Mouse (Mus musculus) limb, embryonic 11.5 days (tissue): Measurements from ENCODE around the gene Id2. TPM values are rescaled to one million over a fixed set of nuclear protein-coding genes. Genes with fewer than 3 reads are reported as not detected.

Experiments
- ATAC-seq: fragments of 200-750 bp; cut with Nextera tagmentation; 2 replicates; pipeline ENCODE4 v1.8.0; 2017; ENCODE audit warnings: low read depth; ENCODE audit not compliant: insufficient number of reproducible peaks, low FRiP score, low TSS enrichment
- DNase-seq: peaks from one replicate; pipeline ENCODE4 v3.0.0-alpha.2; 2015; ENCODE audit warnings: low spot score
- H3K27ac ChIP-seq: fragments of 300-500 bp; sonication (generic); replicated peaks from 2 replicates; pipeline ENCODE4 v1.5.1; 2014; ENCODE audit warnings: low read depth, mild to moderate bottlenecking, low read length
- H3K27me3 ChIP-seq: fragments of 300-500 bp; sonication (generic); 2 replicates; pipeline ENCODE4 v1.6.1; 2014; ENCODE audit warnings: mild to moderate bottlenecking, low read length, mixed read lengths; ENCODE audit not compliant: control insufficient read depth, insufficient read depth
- H3K36me3 ChIP-seq: fragments of 300-500 bp; sonication (generic); 2 replicates; pipeline ENCODE4 v1.6.1; 2014; ENCODE audit warnings: mild to moderate bottlenecking, low read length, moderate library complexity, mixed read lengths; ENCODE audit not compliant: control insufficient read depth, insufficient read depth
- H3K4me1 ChIP-seq: fragments of 300-500 bp; sonication (generic); 2 replicates; pipeline ENCODE4 v1.6.1; 2014; ENCODE audit warnings: low read length, mixed read lengths; ENCODE audit not compliant: control insufficient read depth, insufficient read depth
- H3K4me2 ChIP-seq: fragments of 300-500 bp; sonication (generic); 2 replicates; pipeline ENCODE4 v1.6.1; 2014; ENCODE audit warnings: low read depth, mild to moderate bottlenecking, moderate library complexity; ENCODE audit not compliant: severe bottlenecking
- H3K4me3 ChIP-seq: fragments of 300-500 bp; sonication (generic); 2 replicates; pipeline ENCODE4 v1.5.1; 2014; ENCODE audit warnings: low read depth, low read length
- H3K9ac ChIP-seq: fragments of 300-500 bp; sonication (generic); 2 replicates; pipeline ENCODE4 v1.6.1; 2014; ENCODE audit warnings: mild to moderate bottlenecking, low read length
- H3K9me3 ChIP-seq: fragments of 300-500 bp; sonication (generic); 2 replicates; pipeline ENCODE4 v1.6.1; 2016; ENCODE audit warnings: low read length; ENCODE audit not compliant: control insufficient read depth
- WGBS: fragments of 180-500 bp; shearing (Covaris S2); extraction: QIAGEN DNeasy Blood & Tissue Kit; methylation state at CpG from one replicate; pipeline ENCODE4 v1.1.7; 2014; 5-methylcytosine and 5-hydroxymethylcytosine counted together
- polyA plus RNA-seq: library from polyadenylated mRNA; unstranded; fragments of >200 nt; fragmentation: Nextera tagmentation; extraction: Ambion mirVana; gene quantifications from 2 replicates; pipeline ENCODE4 v1.2.1, GENCODE M21; 2014

The Id2 gene
- 384 and 406 TPM in 2 replicates for polyA plus RNA-seq

DNA sequence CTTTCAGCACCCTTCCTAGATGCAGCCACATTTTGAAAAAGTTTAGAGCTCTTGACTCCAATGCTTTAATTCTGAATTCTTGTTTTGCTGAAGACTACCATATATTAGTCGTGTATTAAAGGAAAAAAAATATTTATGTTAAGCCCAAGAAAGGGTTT lies at the start of gene Id2:
TSS of gene Id2 (minus strand) at position 89 of the 158 bp plus-strand sequence.
- DNase-seq = no peak
- Histone ChIP-seq H3K36me3 (no peaks in the 10 kb centered on the region), H3K4me3 (peak within 1 kb of the TSS; percentile 73), H3K27ac (peak within 1 kb of the TSS; percentile 98), H3K4me2 (peak within 1 kb of the TSS; percentile 75), H3K9ac (peak within 1 kb of the TSS; percentile 65), H3K27me3 (no peaks in the 10 kb centered on the region), H3K4me1 (peaks cover 30% of the 10 kb centered on the region), H3K9me3 (no peaks in the 10 kb centered on the region)
- WGBS = 3% methylated on average over 1 of the region's 1 CpGs
- ATAC-seq = no peak

DNA sequence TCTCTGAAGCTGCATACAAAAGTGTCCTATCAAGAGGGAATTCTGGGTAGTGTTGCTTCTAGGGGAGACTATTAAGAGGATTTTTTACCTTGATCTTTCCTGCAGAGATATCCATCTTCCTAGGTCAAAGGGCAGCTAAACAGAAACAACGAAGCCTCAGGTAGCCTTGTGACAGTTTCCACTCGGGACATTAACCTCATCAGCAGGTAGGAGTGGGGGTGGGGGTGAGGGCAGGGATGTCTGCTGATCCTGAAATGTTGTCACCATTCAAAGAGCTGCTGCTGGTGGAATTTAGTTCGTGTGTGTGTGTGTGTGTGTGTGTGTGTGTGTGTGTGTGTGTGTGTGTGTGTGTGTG lies 48.4 kb upstream of the Id2 start:
- Histone ChIP-seq H3K9ac (no peak overlapping the region), H3K27ac (no peak overlapping the region), H3K27me3 (no peaks in the 10 kb centered on the region), H3K4me1 (peaks cover 3% of the 10 kb centered on the region; the same call in 1 of the 2 replicates), H3K9me3 (no peaks in the 10 kb centered on the region), H3K4me2 (no peak overlapping the region), H3K36me3 (no peaks in the 10 kb centered on the region), H3K4me3 (no peak overlapping the region)
- 32% methylated on average over 3 of the region's 3 CpGs for WGBS
- DNase-seq (no peak), ATAC-seq (no peak)

GRCm38 (mm10) chr12:25144591-25145343 lies 47.8 kb upstream of the Id2 start:
- Histone ChIP-seq H3K27ac (no peak overlapping the region), H3K4me3 (no peak overlapping the region), H3K9me3 (no peaks in the 10 kb centered on the region), H3K36me3 (no peaks in the 10 kb centered on the region), H3K4me2 (no peak overlapping the region), H3K4me1 (peaks cover 3% of the 10 kb centered on the region; the same call in 1 of the 2 replicates), H3K27me3 (no peaks in the 10 kb centered on the region), H3K9ac (no peak overlapping the region)
- WGBS = 53% methylated on average over 5 of the region's 5 CpGs
- ATAC-seq (no peak), DNase-seq (no peak)

DNA sequence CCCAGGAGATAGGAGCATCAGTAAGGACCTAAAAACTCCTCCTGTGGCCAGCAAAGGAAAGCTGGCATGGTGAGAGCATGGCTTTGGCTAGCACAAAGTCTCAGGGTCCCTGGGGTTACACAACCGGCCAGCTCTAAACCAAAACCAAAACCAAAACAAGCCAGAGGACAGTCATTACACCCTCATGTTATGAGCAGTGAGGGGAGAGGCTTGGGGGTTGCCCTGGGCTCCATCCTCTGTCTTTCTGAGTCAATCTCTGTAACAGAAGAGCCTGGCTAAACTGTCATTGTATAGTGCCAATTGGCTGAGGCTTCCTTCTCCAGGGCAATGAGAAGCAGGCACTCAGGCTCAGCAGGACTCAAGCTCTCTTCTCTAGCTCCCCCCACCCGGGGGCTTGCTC lies 46.6 kb upstream of the Id2 start:
- 66% methylated on average over 2 of the region's 2 CpGs for WGBS
- no peak for ATAC-seq
- H3K4me1 ChIP-seq = peaks cover 3% of the 10 kb centered on the region; the same call in 1 of the 2 replicates

GRCm38 (mm10) chr12:25142251-25142650 lies 45.3 kb upstream of the Id2 start:
- DNase-seq (no peak), ATAC-seq (no peak)
- H3K36me3 ChIP-seq = no peaks in the 10 kb centered on the region
- no peak overlapping the region for H3K4me3 ChIP-seq
- H3K9me3 ChIP-seq = no peaks in the 10 kb centered on the region
- no peaks in the 10 kb centered on the region; the same call in 1 of the 2 replicates for H3K4me1 ChIP-seq
- H3K27me3 ChIP-seq = no peaks in the 10 kb centered on the region
- H3K27ac ChIP-seq = no peak overlapping the region
- WGBS = 80% methylated on average over 7 of the region's 7 CpGs
- H3K4me2 ChIP-seq = no peak overlapping the region
- H3K9ac ChIP-seq = no peak overlapping the region

More for the DNA sequence above, 46.6 kb upstream of the Id2 start:
- H3K36me3 ChIP-seq = no peaks in the 10 kb centered on the region
- DNase-seq = no peak
- H3K27me3 ChIP-seq = no peaks in the 10 kb centered on the region
- H3K9ac ChIP-seq = no peak overlapping the region
- no peaks in the 10 kb centered on the region for H3K9me3 ChIP-seq
- no peak overlapping the region for H3K27ac ChIP-seq
- H3K4me2 ChIP-seq = no peak overlapping the region
- no peak overlapping the region for H3K4me3 ChIP-seq

GRCm38 (mm10) chr12:25141311-25141710 lies 44.4 kb upstream of the Id2 start:
- H3K27me3 ChIP-seq = no peaks in the 10 kb centered on the region
- H3K4me1 ChIP-seq = no peaks in the 10 kb centered on the region
- H3K4me3 ChIP-seq = no peak overlapping the region
- H3K27ac ChIP-seq = no peak overlapping the region
- no peaks in the 10 kb centered on the region for H3K36me3 ChIP-seq
- 69% methylated on average over 7 of the region's 7 CpGs for WGBS
- H3K9ac ChIP-seq = no peak overlapping the region
- no peak overlapping the region for H3K4me2 ChIP-seq
- ATAC-seq (no peak), DNase-seq (no peak)
- no peaks in the 10 kb centered on the region for H3K9me3 ChIP-seq

GRCm38 (mm10) chr12:25140115-25140514 lies 43.2 kb upstream of the Id2 start:
- Histone ChIP-seq H3K9ac (no peak overlapping the region), H3K4me1 (no peaks in the 10 kb centered on the region), H3K27ac (no peak overlapping the region), H3K4me3 (no peak overlapping the region), H3K4me2 (no peak overlapping the region), H3K27me3 (no peaks in the 10 kb centered on the region), H3K36me3 (no peaks in the 10 kb centered on the region), H3K9me3 (no peaks in the 10 kb centered on the region)
- 82% methylated on average over 6 of the region's 6 CpGs for WGBS
- no peak for DNase-seq
- no peak for ATAC-seq

DNA sequence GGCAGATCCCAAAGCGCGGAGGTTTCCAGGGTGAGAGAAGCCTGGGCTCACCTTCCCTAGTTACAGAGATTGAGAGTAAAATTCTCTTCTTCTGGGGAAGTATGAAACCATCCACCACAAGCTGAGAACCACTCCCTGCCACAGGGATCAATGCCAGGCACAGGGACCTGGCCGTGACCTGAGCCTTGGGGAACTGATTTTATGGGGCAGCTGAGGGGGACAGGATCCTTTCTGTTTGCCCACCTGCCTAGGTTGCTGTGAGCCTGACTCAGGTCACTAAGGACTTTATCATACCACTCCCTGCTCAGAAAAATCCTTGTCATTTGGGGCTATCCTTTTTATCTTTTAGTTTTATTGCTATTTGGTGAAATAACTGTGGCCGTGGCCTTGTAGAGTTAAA lies 41.7 kb upstream of the Id2 start:
- Histone ChIP-seq H3K4me2 (no peak overlapping the region), H3K9me3 (no peaks in the 10 kb centered on the region), H3K4me3 (no peak overlapping the region), H3K27me3 (no peaks in the 10 kb centered on the region), H3K27ac (no peak overlapping the region), H3K4me1 (no peaks in the 10 kb centered on the region), H3K9ac (no peak overlapping the region), H3K36me3 (no peaks in the 10 kb centered on the region)
- no peak for DNase-seq
- 89% methylated on average over 4 of the region's 4 CpGs for WGBS
- ATAC-seq = no peak

GRCm38 (mm10) chr12:25132046-25132445 lies 35.1 kb upstream of the Id2 start:
- Histone ChIP-seq H3K9me3 (no peaks in the 10 kb centered on the region), H3K36me3 (no peaks in the 10 kb centered on the region), H3K27me3 (no peaks in the 10 kb centered on the region), H3K4me3 (no peak overlapping the region), H3K4me1 (peaks cover 15% of the 10 kb centered on the region), H3K27ac (no peak overlapping the region), H3K9ac (no peak overlapping the region), H3K4me2 (no peak overlapping the region)
- ATAC-seq (no peak), DNase-seq (no peak)
- 80% methylated on average over 12 of the region's 12 CpGs for WGBS
